Mouse (Mus musculus) monocyte, adult 5-6 weeks (primary cell): ENCODE data around the gene Cdc40. TPM values are rescaled to one million over a fixed set of nuclear protein-coding genes. Genes with fewer than 3 reads are reported as not detected.

Experiments used
- ATAC-seq: fragments of 153-309, 156-312 bp; replicated peaks from 2 replicates; pipeline ENCODE4 v1.8.0; 2017; ENCODE audit warnings: mild to moderate bottlenecking; ENCODE audit not compliant: low TSS enrichment, insufficient number of reproducible peaks, severe bottlenecking, poor library complexity, low FRiP score
- total RNA-seq: library from RNA; stranded (forward); fragments of 200-1000, 200-491, 200-594 nt; gene quantifications from 3 replicates; pipeline ENCODE4 v1.2.3, GENCODE M21; 2017

Gene Cdc40
- 65.7 to 69.4 TPM (median 66.5 TPM) in 3 replicates for total RNA-seq

DNA sequence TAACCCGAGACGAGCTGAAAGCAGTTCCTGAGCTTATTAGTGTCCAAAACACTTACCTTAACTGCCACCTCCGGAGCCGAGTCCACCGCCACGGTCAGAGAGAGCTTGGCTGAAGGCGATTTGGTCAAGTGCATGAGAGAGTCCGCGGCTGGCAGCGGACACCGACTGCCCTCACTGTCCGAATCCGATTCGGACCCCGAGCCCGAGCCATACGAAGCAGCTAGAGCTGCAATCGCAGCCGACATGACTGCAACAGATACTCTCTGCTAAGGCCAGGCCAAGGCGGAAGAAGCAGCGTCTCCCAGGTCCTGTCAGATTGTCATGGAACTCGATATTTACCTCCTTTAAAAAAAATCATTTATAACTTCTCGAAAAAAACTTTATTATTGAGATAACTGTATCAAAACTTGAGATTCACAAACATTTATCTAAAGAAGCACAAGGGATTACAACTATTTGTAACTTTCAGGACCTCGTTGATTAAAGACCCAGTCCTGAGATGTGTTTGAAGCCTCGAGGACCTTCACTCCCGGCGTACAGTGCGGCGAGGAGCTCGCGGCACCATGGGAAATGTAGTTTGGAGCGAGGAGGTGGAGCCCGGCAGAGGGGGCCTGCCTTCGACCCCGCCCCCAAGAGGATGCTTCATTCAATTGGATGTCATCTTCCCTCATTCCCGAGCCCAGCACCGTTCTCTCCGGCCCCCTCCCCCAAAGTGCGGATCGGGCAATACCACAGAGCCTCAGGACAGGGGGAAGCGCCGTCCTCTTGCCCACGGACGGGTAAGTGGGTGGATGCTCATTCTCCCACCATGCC lies at the start of gene Cdc40, which contains the start of gene Wasf1:
TSS of gene Cdc40 (minus strand) at position 481 of the 813 bp plus-strand sequence.
TSS of gene Wasf1 (plus strand) at position 645 of the 813 bp plus-strand sequence.
- peak; percentile 97 for ATAC-seq

DNA sequence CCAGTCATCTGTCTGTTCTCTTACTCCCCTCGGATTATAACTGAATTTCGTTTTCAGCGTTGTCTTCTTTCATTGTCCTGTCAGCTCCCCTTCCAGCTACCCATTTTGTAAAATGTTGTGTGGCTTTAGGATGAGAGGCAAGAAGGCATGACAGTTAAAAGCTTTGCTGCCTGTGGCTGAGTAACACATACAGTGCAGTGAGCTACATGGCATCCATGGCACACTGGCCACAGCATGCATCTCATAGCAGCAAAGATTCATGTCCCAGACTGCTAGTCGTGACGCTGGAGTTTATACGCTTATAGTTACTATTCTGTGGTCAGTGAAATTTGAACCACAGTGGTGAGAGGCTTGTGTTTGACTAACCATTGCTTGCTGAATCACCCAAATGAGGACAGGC lies 36.4 kb upstream of the Cdc40 start:
- no peak for ATAC-seq

DNA sequence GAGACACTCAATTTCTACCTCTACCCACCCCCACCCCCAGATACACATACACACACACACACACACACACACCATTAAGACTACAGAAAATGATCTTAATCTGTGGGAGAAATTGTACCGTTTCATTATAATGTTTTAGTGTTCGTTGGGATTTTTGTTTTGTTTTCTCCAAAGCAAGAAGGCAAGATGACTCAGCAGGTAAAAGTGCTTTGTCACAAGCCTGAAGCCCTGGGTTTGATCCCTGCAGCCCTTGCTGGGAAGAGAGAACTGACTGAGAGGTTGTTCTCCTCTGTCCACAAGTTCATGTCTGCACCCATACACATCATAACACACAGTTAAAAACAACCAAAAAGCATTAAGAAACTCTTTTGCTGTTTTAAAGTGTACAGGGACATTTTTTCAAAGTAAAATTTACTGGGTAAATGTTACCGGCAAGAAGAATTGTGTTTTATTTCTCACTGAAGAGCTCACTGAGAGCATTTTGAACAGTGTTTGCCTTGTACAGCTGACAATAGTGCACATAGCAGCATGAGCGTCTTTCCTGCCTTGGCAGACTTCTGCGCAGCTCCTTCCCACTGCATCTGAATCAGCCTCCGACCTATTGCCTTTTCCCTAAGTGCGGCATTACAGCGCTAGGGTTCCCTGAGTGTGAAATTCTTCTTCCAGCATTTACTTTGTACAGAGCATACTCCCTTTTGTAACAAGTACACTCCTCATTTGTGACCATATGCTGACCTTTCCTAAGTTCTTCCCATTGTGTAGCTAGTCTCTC lies 35.7 kb upstream of the Cdc40 start:
- no peak for ATAC-seq

DNA sequence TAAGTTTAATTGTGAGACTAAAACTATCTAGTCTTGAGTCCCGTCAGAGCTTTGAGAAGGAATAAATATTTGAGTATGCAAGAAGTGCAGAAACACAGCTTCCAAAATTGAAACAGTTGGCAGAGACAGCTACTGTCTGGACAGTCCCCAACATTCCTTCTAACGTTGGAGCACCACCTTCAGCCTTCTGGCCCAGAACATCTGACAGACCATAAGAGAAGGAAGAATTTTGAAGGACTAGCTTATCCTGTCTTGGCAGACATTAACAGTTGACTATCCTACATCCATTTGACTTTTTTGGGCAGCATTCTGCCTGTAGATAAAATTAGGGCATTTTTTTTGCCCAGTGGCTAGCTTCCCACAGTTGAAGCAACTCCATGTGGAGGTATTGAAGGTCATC lies 32.1 kb upstream of the Cdc40 start:
- no peak for ATAC-seq

DNA sequence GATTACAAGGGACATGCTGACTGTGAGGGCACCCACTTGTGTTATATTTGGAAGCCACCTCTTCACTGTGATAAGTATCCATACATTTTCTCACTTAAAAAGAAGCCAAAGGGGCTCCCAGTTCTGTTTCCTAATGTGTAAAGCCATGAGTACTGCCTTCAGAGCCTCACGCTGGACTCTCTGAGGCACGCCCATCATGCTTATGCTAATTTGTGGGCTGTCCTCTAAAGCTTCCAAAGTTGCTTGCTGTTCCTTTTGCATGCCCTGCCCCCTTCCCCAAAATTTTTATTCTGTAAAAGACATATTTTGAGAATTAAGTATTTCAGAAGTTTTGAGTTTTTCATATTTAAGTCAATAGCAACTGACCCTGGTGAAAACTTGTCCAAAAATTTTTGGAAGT lies 27.7 kb upstream of the Cdc40 start:
- ATAC-seq, result no peak

DNA sequence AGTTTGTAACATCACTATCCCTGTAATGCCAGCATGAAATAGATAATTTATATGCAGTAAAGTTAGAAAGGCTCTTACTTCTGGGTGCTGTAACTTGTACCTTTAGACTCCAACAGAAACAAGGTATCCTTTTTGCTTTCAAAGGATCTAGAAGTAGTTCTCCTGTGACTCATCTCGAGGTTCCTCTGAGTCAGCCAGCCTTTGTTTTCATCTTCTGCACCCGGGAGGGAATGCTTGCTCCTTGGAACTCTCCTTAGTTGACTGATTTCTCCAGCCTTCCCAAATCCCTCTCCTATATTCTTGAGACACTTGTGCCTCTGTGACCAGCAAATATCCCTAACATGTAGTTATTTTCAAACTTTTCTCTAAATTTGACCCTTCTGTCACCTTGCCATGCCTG lies 25.5 kb upstream of the Cdc40 start:
- ATAC-seq, result no peak

DNA sequence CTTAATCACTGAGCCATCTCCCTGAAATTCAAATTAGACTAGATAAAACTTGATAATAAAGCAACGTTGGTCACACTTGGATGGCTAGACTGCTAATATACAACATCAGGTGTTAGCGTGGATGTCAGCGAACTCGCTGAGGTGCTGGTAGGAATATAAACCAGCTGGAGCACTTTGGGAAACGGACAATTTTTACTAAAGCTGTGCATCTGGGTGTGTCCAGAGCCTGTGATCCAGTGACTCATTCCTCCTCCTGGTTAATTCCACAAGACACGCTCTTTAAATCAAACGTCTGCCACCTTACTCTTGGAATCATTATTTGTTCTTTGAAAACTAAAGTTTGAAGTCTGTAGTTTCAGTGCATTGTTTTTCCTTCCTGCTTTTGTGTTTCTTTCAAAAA lies 23.7 kb upstream of the Cdc40 start:
- ATAC-seq, result no peak

DNA sequence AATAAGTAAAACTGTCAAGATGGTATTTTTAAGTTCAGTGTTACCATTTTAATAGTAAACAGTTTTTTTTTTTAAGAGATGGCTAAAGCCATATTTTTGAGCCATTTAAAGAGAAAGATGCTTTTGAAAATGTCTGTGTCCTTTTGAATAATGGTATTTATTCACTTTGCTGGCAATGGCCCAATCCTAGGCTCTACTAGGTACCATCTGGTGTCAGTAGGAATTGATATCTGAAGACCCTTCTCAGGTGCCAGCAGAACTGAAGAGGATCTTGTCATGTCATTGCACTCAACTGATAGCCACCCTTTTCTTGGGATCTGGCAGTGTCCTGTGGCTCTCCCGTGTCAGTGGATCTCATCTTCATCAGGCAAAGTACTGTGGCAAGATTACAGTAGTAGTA lies 23.0 kb upstream of the Cdc40 start:
- no peak for ATAC-seq

DNA sequence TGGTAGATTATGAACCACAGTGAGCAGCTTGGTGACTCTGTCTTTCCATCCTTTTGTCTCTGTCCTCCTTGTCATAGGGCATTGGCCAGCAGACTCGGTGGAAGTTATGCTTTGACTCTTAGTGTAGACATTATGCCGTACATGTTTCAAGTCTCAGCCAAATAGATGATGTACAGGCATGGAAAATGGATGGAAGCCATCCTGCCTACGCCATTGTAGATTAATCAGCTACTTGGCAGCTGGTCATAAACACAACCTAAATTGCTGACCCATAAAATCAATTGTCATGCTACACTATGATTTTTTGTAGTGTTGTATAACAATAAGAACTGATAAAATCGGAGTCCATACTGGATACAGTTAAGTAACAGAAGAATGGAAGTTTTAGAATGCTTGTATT lies 18.7 kb upstream of the Cdc40 start:
- no peak for ATAC-seq

DNA sequence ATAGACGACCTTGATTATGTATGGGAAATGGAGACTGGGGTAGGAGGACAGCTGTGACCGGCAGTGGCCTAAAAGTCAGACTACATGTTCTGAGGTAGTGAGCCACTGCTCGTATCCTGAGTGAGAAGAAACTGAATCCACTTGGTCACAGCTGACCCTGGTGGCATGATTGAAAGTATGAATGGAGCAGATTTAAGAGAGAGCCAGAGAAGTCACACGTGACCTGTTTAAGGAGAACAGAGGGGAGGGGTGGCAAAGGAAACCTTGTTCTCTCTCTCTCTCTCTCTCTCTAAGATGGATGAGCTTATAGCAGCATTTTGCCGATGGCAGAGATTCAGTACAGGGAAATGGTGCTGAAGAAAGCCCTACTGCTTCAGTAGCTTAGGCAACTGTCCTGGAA lies 13.5 kb upstream of the Cdc40 start:
- no peak for ATAC-seq

DNA sequence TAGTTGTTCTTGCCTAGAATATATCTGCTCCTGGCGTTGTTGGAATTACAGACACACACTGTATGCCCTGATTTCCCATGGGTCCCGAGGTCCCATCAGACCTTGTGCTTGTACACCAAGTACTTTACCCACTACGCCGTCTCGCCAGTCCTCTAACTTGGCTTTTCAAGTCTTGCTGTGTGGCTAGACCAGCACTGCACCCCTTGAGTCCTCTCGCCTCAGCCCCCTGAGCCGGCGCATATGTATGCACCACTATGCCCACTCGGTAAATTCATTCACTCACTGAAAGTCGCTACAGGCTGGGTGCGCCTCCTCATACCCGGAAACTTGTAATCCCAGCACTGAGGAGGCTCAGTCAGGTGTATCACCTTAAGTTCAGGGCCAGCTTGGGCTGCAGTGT lies 12.7 kb upstream of the Cdc40 start:
- ATAC-seq, result no peak

DNA sequence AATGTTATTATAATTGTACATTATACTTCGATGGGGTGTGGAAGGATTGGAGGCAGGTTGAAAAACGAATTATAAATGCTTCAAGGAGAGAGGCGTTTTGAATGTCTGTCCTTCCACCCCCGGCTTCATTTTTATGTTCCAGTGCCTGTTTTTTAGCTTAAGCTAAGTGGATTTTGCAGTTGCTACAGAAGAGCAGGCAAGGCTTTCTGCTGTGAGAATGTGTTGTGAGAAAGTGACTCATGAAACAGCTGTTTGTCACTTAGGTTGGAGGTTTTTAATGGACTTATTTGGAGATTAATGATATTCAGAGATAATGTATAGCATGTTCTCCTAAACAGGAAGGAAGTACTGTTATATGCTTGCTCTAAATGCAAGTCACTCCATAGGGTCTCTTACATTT lies 6.0 kb upstream of the Cdc40 start:
- no peak for ATAC-seq

DNA sequence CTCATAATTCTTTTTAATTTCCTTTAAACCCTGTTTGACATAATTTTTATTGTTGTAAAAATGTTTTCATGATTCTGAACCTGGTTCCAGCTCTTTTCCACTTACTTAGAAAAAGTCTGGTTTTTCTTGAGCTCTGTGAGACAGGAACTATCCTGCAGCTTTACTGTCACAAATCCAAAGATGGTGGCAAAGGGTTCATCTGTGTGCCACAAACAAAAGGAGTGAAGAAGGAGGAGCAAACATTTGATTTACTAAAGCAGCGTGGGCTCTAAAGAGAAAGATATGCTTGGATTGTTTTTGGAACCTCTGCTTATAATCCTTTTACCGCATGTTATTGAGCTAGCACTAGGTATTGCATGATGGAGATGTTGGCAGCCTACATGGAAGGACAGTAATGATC lies 4.2 kb upstream of the Cdc40 start:
- ATAC-seq, result no peak

DNA sequence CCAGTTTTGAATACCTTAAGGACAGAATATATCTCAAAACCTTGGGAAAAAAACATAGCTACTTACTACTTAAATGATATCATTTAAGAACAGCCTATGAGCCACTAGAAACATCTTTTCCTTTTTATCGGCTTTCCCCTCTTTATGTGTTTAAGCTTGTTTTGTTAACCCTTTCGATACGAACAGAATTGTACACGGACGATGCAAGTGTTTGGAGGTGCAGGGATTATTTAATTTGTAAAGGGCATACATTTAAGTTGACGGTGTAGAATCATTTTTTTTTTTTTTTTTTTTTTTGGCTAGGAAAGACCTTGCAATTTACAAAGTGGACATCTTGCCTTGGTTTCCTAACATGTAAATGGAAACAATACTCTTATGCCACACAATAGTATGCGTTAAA lies 2.3 kb upstream of the Cdc40 start:
- no peak for ATAC-seq

DNA sequence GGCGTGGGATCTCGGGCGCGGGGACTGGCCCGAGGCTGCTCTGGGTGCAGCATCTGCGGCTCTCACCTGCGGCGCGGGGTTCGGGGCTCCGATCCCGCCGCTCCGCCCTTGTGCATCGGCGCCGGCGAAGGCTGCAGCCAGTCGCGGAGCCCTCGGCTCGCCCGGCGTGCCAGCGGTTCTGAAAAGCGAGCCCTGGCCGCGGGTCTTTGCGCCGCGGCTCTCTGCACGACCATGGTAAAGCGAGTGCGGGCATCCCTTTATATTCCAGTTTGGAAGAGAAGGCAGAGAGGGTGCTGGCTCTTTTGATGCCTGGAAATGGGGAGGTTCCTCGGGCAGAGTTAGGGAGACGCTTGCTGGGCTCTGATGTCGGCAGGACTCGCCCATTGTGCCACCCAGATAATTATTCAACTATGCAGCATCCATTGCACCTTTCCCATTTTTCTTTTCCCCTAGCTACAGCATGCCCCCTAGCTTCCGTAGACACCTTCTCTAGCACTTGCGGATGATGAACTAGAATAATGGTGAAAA lies 1.2 kb upstream of the Cdc40 start:
- no peak for ATAC-seq

DNA sequence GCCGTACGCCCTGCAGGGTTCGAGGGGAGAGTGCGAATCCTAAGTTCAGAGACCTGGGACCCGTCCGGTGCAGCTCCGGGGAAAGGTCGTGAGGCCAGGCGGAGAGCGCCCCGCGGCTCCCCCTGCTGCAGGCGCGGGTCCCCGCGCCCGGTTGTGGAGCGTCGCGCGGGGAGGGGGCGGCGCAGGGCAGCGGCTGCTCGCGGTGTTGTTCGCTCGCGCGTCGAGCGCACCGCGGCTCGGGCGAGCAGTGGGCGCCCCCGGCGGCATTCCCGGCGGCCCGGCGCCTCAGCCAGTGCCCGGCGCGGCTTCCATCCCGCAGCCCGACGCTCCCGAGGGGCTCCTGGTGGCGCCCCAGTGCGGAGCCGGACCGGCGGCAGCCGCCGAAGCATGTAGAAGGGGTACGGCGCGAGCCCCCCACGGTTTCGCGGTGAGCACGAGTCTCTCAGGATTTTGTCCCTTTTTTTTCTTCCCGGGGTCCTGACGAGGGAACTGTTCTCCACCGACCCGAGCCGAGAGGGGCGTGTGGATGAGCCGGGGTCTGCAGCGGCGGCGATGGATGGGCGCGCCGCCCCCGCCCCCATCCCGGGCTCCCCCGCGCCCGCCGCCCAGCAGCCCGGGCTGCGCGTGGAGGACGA lies 650 bp upstream of the Cdc40 start:
- no peak for ATAC-seq

DNA sequence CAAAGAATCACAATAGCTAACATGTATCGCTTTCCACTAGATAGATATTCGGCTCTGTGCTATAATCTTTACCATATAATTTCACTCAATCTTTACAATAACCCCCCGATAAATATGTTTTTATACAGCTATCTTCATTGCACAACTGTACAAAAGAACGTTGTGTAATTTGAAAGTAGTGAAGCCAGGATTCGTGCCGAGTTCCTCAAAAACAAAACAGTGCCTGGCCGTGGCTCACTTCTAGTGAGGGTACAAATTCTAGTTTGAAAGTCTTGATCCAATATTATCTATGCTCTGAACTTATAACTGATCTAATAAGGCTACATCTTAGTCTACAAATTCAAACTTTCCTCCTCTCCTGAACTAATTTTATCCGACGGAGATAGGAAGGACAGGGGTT lies 778 bp downstream of the Cdc40 start:
- no peak for ATAC-seq

DNA sequence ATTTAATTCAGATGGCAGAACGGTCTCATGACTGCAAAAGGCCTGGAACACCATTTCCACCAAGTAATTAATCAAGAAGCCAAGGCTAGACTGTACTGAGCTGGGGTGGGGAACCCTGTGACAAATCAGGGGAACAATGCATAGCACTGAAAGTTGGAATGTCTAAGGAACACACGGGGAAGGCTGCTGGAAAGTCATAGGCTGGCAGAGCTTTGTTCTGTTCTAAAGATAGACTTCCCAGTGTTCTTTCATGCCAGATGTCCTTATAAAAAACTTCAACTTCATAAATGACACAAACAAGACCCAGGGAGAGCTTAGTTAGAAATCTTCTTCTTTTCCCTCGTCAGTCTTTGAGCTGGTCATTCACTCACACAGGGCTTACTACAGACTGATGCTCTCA lies 1.9 kb downstream of the Cdc40 start:
- no peak for ATAC-seq

DNA sequence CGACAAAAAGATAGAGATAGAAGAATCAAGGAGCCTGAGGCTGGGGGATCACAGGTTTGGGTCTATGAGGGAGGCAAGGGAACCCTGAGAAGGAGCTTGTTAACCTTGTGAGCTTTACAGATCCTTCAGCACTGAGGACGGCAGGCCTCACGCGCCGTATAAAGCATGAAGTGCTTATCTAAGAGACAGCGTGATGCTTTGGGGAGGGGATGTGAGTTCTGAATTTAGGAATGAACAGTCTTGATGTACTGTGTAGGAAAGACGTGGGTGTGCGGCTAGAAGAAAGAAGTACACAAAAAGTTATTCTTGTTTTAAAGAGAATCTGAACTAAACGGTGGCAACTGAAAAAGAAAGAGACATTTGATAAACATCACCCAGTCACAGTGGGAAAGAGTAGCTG lies 3.1 kb downstream of the Cdc40 start:
- no peak for ATAC-seq
